Mouse (Mus musculus) B cell, adult 2 months (primary cell): Measurements from ENCODE around the gene Tln2.
A peak's percentile ranks its signal among the peaks of the same experiment; 100 is the strongest.

Source experiments
- DNase-seq, 2 experiments: peaks; one replicate each; pipeline ENCODE4 v3.0.0; 2022

Gene Tln2

GRCm38 (mm10) chr9:67267276-67267990, 292.1 kb downstream of the Tln2 start:
- DNase-seq: no peak

GRCm38 (mm10) chr9:67265513-67265912, 294.0 kb downstream of the Tln2 start:
- no peak for DNase-seq

GRCm38 (mm10) chr9:67264896-67265295, 294.6 kb downstream of the Tln2 start:
- DNase-seq: no peak

GRCm38 (mm10) chr9:67260835-67261599, 298.5 kb downstream of the Tln2 start:
- DNase-seq: no peak

- no peak for DNase-seq
Measured at GRCm38 (mm10) chr9:67250141-67250540, 309.4 kb downstream of the Tln2 start.

GRCm38 (mm10) chr9:67247365-67247950, 312.0 kb downstream of the Tln2 start:
- DNase-seq: no peak

- peak in 1 of 2 experiments; percentile 3 for DNase-seq
Measured at GRCm38 (mm10) chr9:67245265-67245664, 314.2 kb downstream of the Tln2 start.

- no peak for DNase-seq
Measured at GRCm38 (mm10) chr9:67241683-67242082, 317.8 kb downstream of the Tln2 start.

GRCm38 (mm10) chr9:67240456-67240855, 319.0 kb downstream of the Tln2 start:
- DNase-seq: no peak

GRCm38 (mm10) chr9:67236987-67237386, 322.5 kb downstream of the Tln2 start:
- DNase-seq: no peak

- DNase-seq: no peak
Measured at GRCm38 (mm10) chr9:67235441-67236217, 323.9 kb downstream of the Tln2 start.

- DNase-seq: no peak
Measured at GRCm38 (mm10) chr9:67229033-67229432, 330.5 kb downstream of the Tln2 start.

- peak; percentile 9 to 20 for DNase-seq
Measured at GRCm38 (mm10) chr9:67220388-67220787, 339.1 kb downstream of the Tln2 start.

GRCm38 (mm10) chr9:67218001-67218400, 341.5 kb downstream of the Tln2 start:
- DNase-seq: no peak

- DNase-seq: no peak
Measured at GRCm38 (mm10) chr9:67214191-67214985, 345.1 kb downstream of the Tln2 start.

- no peak for DNase-seq
Measured at GRCm38 (mm10) chr9:67213275-67213674, 346.2 kb downstream of the Tln2 start.

GRCm38 (mm10) chr9:67211220-67211619, 348.3 kb downstream of the Tln2 start:
- no peak for DNase-seq

GRCm38 (mm10) chr9:67209451-67209850, 350.1 kb downstream of the Tln2 start:
- DNase-seq: no peak

- no peak for DNase-seq
Measured at GRCm38 (mm10) chr9:67208420-67208819, 351.1 kb downstream of the Tln2 start.

GRCm38 (mm10) chr9:67205175-67205574, 354.3 kb downstream of the Tln2 start:
- DNase-seq: no peak

- DNase-seq: no peak
Measured at GRCm38 (mm10) chr9:67196609-67197008, 362.9 kb downstream of the Tln2 start.

GRCm38 (mm10) chr9:67195306-67195705, 364.2 kb downstream of the Tln2 start:
- no peak for DNase-seq
